In the genomic region with DNA sequence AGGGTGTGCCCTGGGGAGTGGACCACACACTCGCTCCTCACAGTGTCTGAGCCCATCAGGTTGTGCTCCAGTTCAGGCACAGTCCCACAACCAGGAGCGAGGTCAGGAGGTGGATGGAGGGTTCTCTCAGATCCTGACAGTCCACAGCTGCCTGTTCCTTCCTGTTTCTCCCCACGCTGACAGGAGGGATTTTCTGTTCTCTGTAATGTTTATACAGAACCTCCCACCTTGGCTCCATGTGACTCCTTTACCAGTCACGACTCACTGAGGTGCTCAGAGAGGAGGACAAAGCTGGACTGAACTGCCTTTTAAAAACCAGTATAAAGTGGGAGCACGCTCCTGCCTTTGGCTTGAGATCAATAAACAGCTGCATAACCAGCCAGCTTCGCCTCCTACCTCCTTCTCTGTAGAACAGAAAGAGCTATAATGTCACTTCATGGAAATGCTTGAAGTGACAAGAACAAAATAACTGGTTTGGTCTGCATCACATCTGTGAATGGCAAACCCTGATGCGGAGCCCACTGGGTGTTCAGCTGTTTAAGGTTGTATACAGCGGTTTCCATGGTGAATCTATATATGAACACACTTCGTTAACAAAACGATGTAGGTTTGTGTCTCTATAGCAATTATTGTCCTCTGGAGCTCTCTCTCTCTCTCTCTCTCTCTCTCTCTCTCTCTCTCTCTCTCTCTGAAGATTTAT, we compare ENCODE assay signal across 19 mouse cellular contexts.
DNase-seq lines count a peak whose midpoint lies in the region; ATAC-seq and TF ChIP-seq lines count a peak whose summit lies in the region.
"Had no signal": no experiment of that assay in that cellular context is flagged by ENCODE, and none has a peak within 500 bp of the region (broad histone marks: within the 10 kb centered on the region; RNA-seq: fewer than 3 reads in every experiment).

No protein-coding gene starts in this region.

- ATAC-seq in stomach, embryonic 16.5 days (ENCODE audit: insufficient read depth, low FRiP score), result peak; percentile 73
- ATAC-seq: inflammation-experienced regulatory T-cells, adult 6 months had no signal

- WGBS in heart, embryonic 10.5 days, result 68% methylated on average over 10 of the region's 10 CpGs
- 51% methylated on average over 10 of the region's 10 CpGs for WGBS in stomach, embryonic 16.5 days

- TF ChIP-seq CTCF in left cerebral cortex, adult 2 months (IDR thresholded peaks at IDR 0.05), result no peak

- no peaks in the 10 kb centered on the region for H3K36me3 ChIP-seq in heart, embryonic 10.5 days
- H3K36me3 ChIP-seq in stomach, embryonic 16.5 days (ENCODE audit: control insufficient read depth, insufficient read depth, low read length), result no peaks in the 10 kb centered on the region
- H3K36me3 ChIP-seq: embryonic facial prominence, embryonic 10.5 days; G1E; neural tube, embryonic 12.5 days had no signal

- H3K9ac ChIP-seq in stomach, embryonic 16.5 days (ENCODE audit: low read length), result no peak overlapping the region
- H3K9ac ChIP-seq: liver, embryonic 14.5 days; neural tube, embryonic 12.5 days had no signal

- no peaks in the 10 kb centered on the region for H3K27me3 ChIP-seq in heart, embryonic 10.5 days (ENCODE audit: insufficient read depth, poor library complexity, severe bottlenecking)
- no peaks in the 10 kb centered on the region for H3K27me3 ChIP-seq in stomach, embryonic 16.5 days (ENCODE audit: control insufficient read depth, insufficient read depth, low read length)
- H3K27me3 ChIP-seq: megakaryocyte, embryonic 14.5 days; neural tube, embryonic 12.5 days had no signal

- intact Hi-C loops in left cerebral cortex, postnatal 4 days (cut with DNase I), result no loop called here
- intact Hi-C loops in left cerebral cortex, adult 2 months (cut with DNase I), result no loop called here

- no peak overlapping the region for H3K27ac ChIP-seq in heart, embryonic 10.5 days
- H3K27ac ChIP-seq in left cerebral cortex, adult 2 months, result peak overlapping the region; percentile 66
- no peak overlapping the region for H3K27ac ChIP-seq in stomach, embryonic 16.5 days (ENCODE audit: low read length)
- H3K27ac ChIP-seq: embryonic facial prominence, embryonic 10.5 days; liver, embryonic 14.5 days; neural tube, embryonic 12.5 days had no signal

- no peak overlapping the region for H3K4me3 ChIP-seq in heart, embryonic 10.5 days
- H3K4me3 ChIP-seq in left cerebral cortex, adult 2 months, result no peak overlapping the region
- H3K4me3 ChIP-seq in stomach, embryonic 16.5 days (replicated peaks; ENCODE audit: low read length), result no peak overlapping the region
- H3K4me3 ChIP-seq: embryonic facial prominence, embryonic 10.5 days; erythroblast, embryonic 14.5 days; megakaryocyte, embryonic 14.5 days; neural tube, embryonic 12.5 days had no signal

- peaks cover 8% of the 10 kb centered on the region for H3K4me1 ChIP-seq in heart, embryonic 10.5 days
- peaks cover 8% of the 10 kb centered on the region; the same call in 1 of the 2 replicates for H3K4me1 ChIP-seq in stomach, embryonic 16.5 days (ENCODE audit: control insufficient read depth, insufficient read depth, low read length)
- H3K4me1 ChIP-seq: neural tube, embryonic 12.5 days had no signal

- DNase-seq in heart, embryonic 10.5 days (ENCODE audit: low spot score), result peak; percentile 36
- no peak for DNase-seq in heart, adult 9 months (ENCODE audit: low spot score in 2 of 2)
- peak; percentile 44 for DNase-seq in left cerebral cortex, adult 11 months (ENCODE audit: low spot score)
- no peak for DNase-seq in left cerebral cortex, postnatal 4 days
- DNase-seq in left cerebral cortex, adult 2 months (ENCODE audit: extremely low spot score in 1 of 2, low spot score in 2 of 2), result peak; percentile 24 to 46
- no peak for DNase-seq in gastrocnemius, postnatal 25 days
- DNase-seq: adrenal gland, adult 2 months; cerebellum, adult 11-12 months; cerebellum, postnatal 36 days; gastrocnemius, postnatal 36 days; lung, postnatal 10 days had no signal

- no peak overlapping the region for H3K4me2 ChIP-seq in stomach, embryonic 16.5 days (ENCODE audit: low read depth, low read length)
- H3K4me2 ChIP-seq: neural tube, embryonic 12.5 days had no signal

- no peaks in the 10 kb centered on the region for H3K9me3 ChIP-seq in heart, embryonic 10.5 days
- no peaks in the 10 kb centered on the region for H3K9me3 ChIP-seq in stomach, embryonic 16.5 days (replicated peaks; ENCODE audit: control insufficient read depth, low read length)
- H3K9me3 ChIP-seq: embryonic facial prominence, embryonic 10.5 days; megakaryocyte, embryonic 14.5 days; neural tube, embryonic 12.5 days had no signal

Comparison
In these comparisons a context has a peak if more than half of its experiments do, and no peak if none do; other contexts are left out.
1. DNase-seq: peak in heart, embryonic 10.5 days (single experiment), left cerebral cortex, adult 11 months (single experiment) and left cerebral cortex, adult 2 months (2 of 2); none in heart, adult 9 months (0 of 2), left cerebral cortex, postnatal 4 days (single experiment) and gastrocnemius, postnatal 25 days (single experiment).